Mouse (Mus musculus) testis, adult 2 months (tissue): ENCODE data around the gene Kti12.

Experiments
- CTCF ChIP-seq: fragments of 200-500 bp; IDR thresholded peaks from 2 replicates; pipeline ENCODE4 v1.5.1; 2012; ENCODE audit warnings: low read depth, mild to moderate bottlenecking, inconsistent platforms, low read length, moderate library complexity; ENCODE audit not compliant: control insufficient read depth, insufficient read depth, insufficient replicate concordance
- POLR2A ChIP-seq: fragments of 200-500 bp; IDR thresholded peaks from 2 replicates; pipeline ENCODE4 v1.6.1; 2012; ENCODE audit warnings: low read depth, mild to moderate bottlenecking, inconsistent platforms, low read length, moderate library complexity; ENCODE audit not compliant: control insufficient read depth

- TF ChIP-seq POLR2A (no peak), CTCF (no peak)
Observed at GRCm38 (mm10) chr4:108811550-108811949, 36.0 kb upstream of the Kti12 start.
